Mouse (Mus musculus) frontal cortex, postnatal 10 days (tissue): Measurements from ENCODE around the gene Hsfy2.

Experiments
- DNase-seq, 2 experiments: peaks; one replicate each; pipeline ENCODE4 v3.0.0; 2022; ENCODE audit warnings: low spot score in 2 of 2, mixed read lengths in 1 of 2

The Hsfy2 gene

GRCm38 (mm10) chr1:56637335-56637734 is at the start of gene Hsfy2:
Gene Hsfy2 (minus strand): TSS chr1:56637435.
- no peak for DNase-seq

GRCm38 (mm10) chr1:56685053-56685557 is 47.9 kb upstream of the Hsfy2 start:
- DNase-seq, result no peak

- no peak for DNase-seq
Measured at GRCm38 (mm10) chr1:56684512-56684911, 47.3 kb upstream of the Hsfy2 start.

DNA sequence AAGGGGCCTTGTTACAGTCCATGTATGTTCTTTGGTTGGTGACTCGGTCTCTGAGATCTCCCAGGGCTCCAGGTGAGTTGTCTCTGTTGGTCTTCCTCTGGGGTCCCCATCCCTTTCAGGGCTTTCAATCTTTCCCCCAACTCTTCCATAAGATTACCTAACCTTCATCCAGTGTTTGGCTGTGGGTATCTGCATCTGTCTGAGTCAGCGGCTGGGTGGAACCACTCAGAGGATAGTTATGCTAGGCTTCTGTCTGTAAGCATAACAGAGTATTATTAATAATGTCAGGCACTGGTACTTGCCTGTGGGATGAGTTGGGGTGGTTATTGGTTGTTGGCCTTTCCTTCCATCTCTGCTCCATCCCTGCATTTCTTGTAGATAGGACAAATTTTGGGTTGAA is 44.0 kb upstream of the Hsfy2 start:
- DNase-seq, result no peak

DNA sequence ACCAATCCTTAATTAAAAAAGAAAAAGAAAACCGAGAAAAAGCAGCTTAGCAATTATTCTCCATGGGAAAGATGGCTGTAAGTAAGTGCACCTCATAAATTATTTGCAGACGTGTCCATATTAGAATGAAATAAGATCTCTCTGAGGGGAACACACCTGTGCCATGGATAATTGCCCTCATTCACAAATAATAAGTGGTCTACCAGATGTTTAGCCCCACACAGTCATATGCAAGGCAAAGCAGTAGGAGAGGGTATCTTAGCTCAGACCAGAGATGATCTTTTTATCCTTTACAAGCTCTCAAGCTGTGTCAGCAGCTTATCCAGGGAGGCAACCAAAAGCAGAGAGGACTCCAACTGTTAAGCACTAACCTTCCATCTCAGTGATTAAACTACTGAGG is 38.0 kb upstream of the Hsfy2 start:
- no peak for DNase-seq

DNA sequence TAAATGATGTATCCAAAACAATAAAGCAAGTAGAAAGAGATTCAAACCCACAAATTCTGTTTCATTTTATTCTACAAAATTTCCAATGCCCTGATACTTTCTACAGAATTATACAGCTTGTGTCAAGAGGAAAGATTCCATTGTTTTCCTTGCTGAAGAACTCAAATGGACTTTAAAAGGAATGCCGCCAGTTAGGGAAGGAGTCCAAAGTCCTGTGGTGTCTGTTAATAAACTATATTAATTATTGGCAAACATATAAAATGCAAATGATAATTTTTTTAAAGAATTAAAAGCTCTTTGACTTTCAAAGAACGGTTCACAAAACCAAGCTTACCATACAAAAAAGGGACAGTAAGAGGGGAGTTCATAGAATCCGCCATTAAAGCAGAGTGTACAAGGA is 37.4 kb upstream of the Hsfy2 start:
- no peak for DNase-seq

- no peak for DNase-seq
Measured at GRCm38 (mm10) chr1:56671241-56671945, 34.2 kb upstream of the Hsfy2 start.

DNA sequence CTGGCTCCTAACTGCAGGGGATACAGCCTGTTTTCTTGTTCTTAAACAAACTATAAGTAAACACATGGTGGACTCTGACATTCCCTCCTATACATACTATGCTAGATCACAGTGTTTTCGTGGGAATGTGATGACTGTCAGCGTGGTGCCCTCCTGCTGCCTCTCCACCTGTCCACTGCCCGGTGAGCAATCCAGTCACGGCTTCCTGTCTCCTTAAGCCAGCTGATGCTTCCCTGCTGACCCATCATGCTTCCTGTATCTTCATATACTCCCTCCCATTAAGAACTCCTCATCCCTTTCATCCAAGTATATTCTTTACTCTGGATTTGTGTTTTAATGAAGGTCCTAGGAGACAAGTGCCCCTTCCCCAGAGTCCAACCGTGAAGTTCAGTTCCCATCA is 33.3 kb upstream of the Hsfy2 start:
- DNase-seq, result no peak

GRCm38 (mm10) chr1:56664606-56665005 is 27.4 kb upstream of the Hsfy2 start:
- no peak for DNase-seq

- no peak for DNase-seq
Measured at GRCm38 (mm10) chr1:56626824-56627223, 10.4 kb downstream of the Hsfy2 start.

DNA sequence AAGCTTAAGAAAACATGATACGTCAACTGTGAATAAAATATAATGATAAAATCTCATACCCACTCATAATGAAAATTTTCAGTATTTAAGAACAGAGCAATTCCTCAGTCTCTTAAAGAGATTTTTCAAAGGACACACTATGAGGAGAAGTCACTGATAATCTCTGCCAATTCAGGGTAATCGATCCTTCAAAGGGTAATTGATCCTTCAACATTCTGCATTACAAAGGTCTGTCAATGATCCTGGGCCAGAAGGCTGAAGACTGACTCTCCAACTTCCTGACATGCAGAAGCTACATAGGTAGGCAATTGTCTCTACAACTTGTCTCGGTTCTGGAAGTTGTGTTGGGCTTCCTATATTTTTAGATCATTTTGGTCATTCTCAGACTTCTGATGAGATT is 12.9 kb downstream of the Hsfy2 start:
- DNase-seq, result no peak

DNA sequence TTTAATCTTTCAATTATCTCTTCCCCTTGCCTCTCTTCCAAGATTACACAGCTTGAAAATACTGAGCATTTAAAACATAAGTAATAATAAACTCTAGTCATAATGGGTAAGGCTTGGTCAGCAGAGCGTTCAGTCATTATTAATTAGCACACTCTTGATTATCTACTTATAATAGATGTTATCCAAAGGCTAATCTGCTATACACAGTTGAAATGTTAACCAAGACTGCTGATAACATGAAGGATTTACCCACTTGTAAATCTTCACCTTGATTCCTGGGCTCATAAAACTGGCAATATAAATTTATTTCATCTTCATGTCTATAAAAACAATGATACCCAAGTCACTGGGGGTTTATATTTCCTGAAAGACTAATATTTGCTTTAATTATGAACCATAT is 24.9 kb downstream of the Hsfy2 start:
- no peak for DNase-seq
